Mouse (Mus musculus): ENCODE measurements around the gene Ska3. TPM values are rescaled to one million over a fixed set of nuclear protein-coding genes. Genes with fewer than 3 reads are reported as not detected.

Ska3 gene
- polyA plus RNA-seq, 1 experiment from 2014 or later: 12.9 TPM

GRCm38 (mm10) chr14:57835157-57835556 lies 9.2 kb upstream of the Ska3 start:
- no peak overlapping the region for H3K4me3 ChIP-seq (replicated peaks; ENCODE audit: low read depth, low read length)
- H3K36me3 ChIP-seq (ENCODE audit: insufficient read depth, low read length): peaks cover 20% of the 10 kb centered on the region
- 84% methylated on average over 10 of the region's 10 CpGs for WGBS
- DNase-seq (ENCODE audit: low spot score) (no peak), ATAC-seq (replicated peaks; ENCODE audit: low FRiP score, low read depth) (no peak)
- H3K27me3 ChIP-seq (ENCODE audit: insufficient read depth, low read length): no peaks in the 10 kb centered on the region
- H3K27ac ChIP-seq: no peak overlapping the region
- H3K4me2 ChIP-seq (ENCODE audit: low read length): no peak overlapping the region
- TF ChIP-seq CTCF (IDR thresholded peaks at IDR 0.05; ENCODE audit: low read depth): no peak
- H3K4me1 ChIP-seq (replicated peaks; ENCODE audit: insufficient read depth, low read length): no peaks in the 10 kb centered on the region
- no peak overlapping the region for H3K9ac ChIP-seq (ENCODE audit: low read depth, low read length)
- H3K9me3 ChIP-seq (replicated peaks; ENCODE audit: low read length): no peaks in the 10 kb centered on the region

GRCm38 (mm10) chr14:57833526-57833925 lies 7.5 kb upstream of the Ska3 start:
- no peak overlapping the region for H3K27ac ChIP-seq
- DNase-seq (ENCODE audit: low spot score) (no peak), ATAC-seq (replicated peaks; ENCODE audit: low FRiP score, low read depth) (no peak)
- no peak overlapping the region for H3K9ac ChIP-seq (ENCODE audit: low read depth, low read length)
- H3K4me1 ChIP-seq (replicated peaks; ENCODE audit: insufficient read depth, low read length): no peaks in the 10 kb centered on the region
- TF ChIP-seq CTCF (IDR thresholded peaks at IDR 0.05; ENCODE audit: low read depth): no peak
- H3K27me3 ChIP-seq (ENCODE audit: insufficient read depth, low read length): no peaks in the 10 kb centered on the region
- H3K36me3 ChIP-seq (ENCODE audit: insufficient read depth, low read length): peaks cover 17% of the 10 kb centered on the region
- H3K4me2 ChIP-seq (ENCODE audit: low read length): no peak overlapping the region
- no peaks in the 10 kb centered on the region for H3K9me3 ChIP-seq (replicated peaks; ENCODE audit: low read length)
- WGBS: 97% methylated on average over 2 of the region's 2 CpGs
- H3K4me3 ChIP-seq (replicated peaks; ENCODE audit: low read depth, low read length): no peak overlapping the region

GRCm38 (mm10) chr14:57827284-57827683 lies 1.3 kb upstream of the Ska3 start:
- TF ChIP-seq CTCF (IDR thresholded peaks at IDR 0.05; ENCODE audit: low read depth): peak; percentile 53; the same call in 1 of the 2 replicates
- Histone ChIP-seq H3K4me3 (replicated peaks; ENCODE audit: low read depth, low read length) (peak overlapping the region; percentile 73), H3K4me2 (ENCODE audit: low read length) (peak overlapping the region; percentile 63), H3K4me1 (replicated peaks; ENCODE audit: insufficient read depth, low read length) (0 out of 2 replicates have a peak, but pooled peaks cover 7% of the 10 kb centered on the region), H3K27ac (0 out of 2 replicates have a peak overlapping the region, but pooled peaks have one; percentile 97), H3K9me3 (replicated peaks; ENCODE audit: low read length) (no peaks in the 10 kb centered on the region), H3K27me3 (ENCODE audit: insufficient read depth, low read length) (no peaks in the 10 kb centered on the region), H3K9ac (ENCODE audit: low read depth, low read length) (0 out of 2 replicates have a peak overlapping the region, but pooled peaks have one; percentile 87), H3K36me3 (ENCODE audit: insufficient read depth, low read length) (no peaks in the 10 kb centered on the region)
- DNase-seq (ENCODE audit: low spot score): peak; percentile 18
- ATAC-seq (replicated peaks; ENCODE audit: low FRiP score, low read depth): no peak
- 57% methylated on average over 1 of the region's 1 CpGs for WGBS

GRCm38 (mm10) chr14:57820839-57821238 lies 5.1 kb downstream of the Ska3 start:
- H3K4me3 ChIP-seq (replicated peaks; ENCODE audit: low read depth, low read length): no peak overlapping the region
- H3K9me3 ChIP-seq (replicated peaks; ENCODE audit: low read length): no peaks in the 10 kb centered on the region
- no peak for TF ChIP-seq CTCF (IDR thresholded peaks at IDR 0.05; ENCODE audit: low read depth)
- H3K36me3 ChIP-seq (ENCODE audit: insufficient read depth, low read length): peaks cover 19% of the 10 kb centered on the region
- ATAC-seq (replicated peaks; ENCODE audit: low FRiP score, low read depth) (no peak), DNase-seq (ENCODE audit: low spot score) (no peak)
- 81% methylated on average over 4 of the region's 4 CpGs for WGBS
- no peak overlapping the region for H3K9ac ChIP-seq (ENCODE audit: low read depth, low read length)
- H3K27ac ChIP-seq: no peak overlapping the region
- H3K27me3 ChIP-seq (ENCODE audit: insufficient read depth, low read length): no peaks in the 10 kb centered on the region
- no peak overlapping the region for H3K4me2 ChIP-seq (ENCODE audit: low read length)
- H3K4me1 ChIP-seq (replicated peaks; ENCODE audit: insufficient read depth, low read length): no peaks in the 10 kb centered on the region

GRCm38 (mm10) chr14:57811844-57812243 lies 14.1 kb downstream of the Ska3 start:
- peaks cover 13% of the 10 kb centered on the region; the same call in 1 of the 2 replicates for H3K36me3 ChIP-seq (ENCODE audit: insufficient read depth, low read length)
- ATAC-seq (replicated peaks; ENCODE audit: low FRiP score, low read depth) (no peak), DNase-seq (ENCODE audit: low spot score) (no peak)
- H3K27ac ChIP-seq: no peak overlapping the region
- no peak overlapping the region for H3K9ac ChIP-seq (ENCODE audit: low read depth, low read length)
- no peaks in the 10 kb centered on the region for H3K27me3 ChIP-seq (ENCODE audit: insufficient read depth, low read length)
- H3K4me1 ChIP-seq (replicated peaks; ENCODE audit: insufficient read depth, low read length): no peaks in the 10 kb centered on the region
- 96% methylated on average over 5 of the region's 5 CpGs for WGBS
- H3K9me3 ChIP-seq (replicated peaks; ENCODE audit: low read length): no peaks in the 10 kb centered on the region
- H3K4me2 ChIP-seq (ENCODE audit: low read length): no peak overlapping the region
- H3K4me3 ChIP-seq (replicated peaks; ENCODE audit: low read depth, low read length): no peak overlapping the region
- no peak for TF ChIP-seq CTCF (IDR thresholded peaks at IDR 0.05; ENCODE audit: low read depth)

- no peak for ATAC-seq (replicated peaks; ENCODE audit: low FRiP score, low read depth)
Measured at GRCm38 (mm10) chr14:57810886-57811285, 15.1 kb downstream of the Ska3 start.

GRCm38 (mm10) chr14:57808558-57808957 lies 17.4 kb downstream of the Ska3 start:
- Histone ChIP-seq H3K4me3 (replicated peaks; ENCODE audit: low read depth, low read length) (no peak overlapping the region), H3K27me3 (ENCODE audit: insufficient read depth, low read length) (no peaks in the 10 kb centered on the region), H3K4me1 (replicated peaks; ENCODE audit: insufficient read depth, low read length) (no peaks in the 10 kb centered on the region), H3K9ac (ENCODE audit: low read depth, low read length) (no peak overlapping the region), H3K9me3 (replicated peaks; ENCODE audit: low read length) (no peaks in the 10 kb centered on the region), H3K4me2 (ENCODE audit: low read length) (no peak overlapping the region), H3K36me3 (ENCODE audit: insufficient read depth, low read length) (peaks cover 23% of the 10 kb centered on the region), H3K27ac (no peak overlapping the region)
- 70% methylated on average over 5 of the region's 5 CpGs for WGBS
- TF ChIP-seq CTCF (IDR thresholded peaks at IDR 0.05; ENCODE audit: low read depth): peak; percentile 71
- ATAC-seq (replicated peaks; ENCODE audit: low FRiP score, low read depth) (no peak), DNase-seq (ENCODE audit: low spot score) (peak; percentile 49)

More at GRCm38 (mm10) chr14:57810886-57811285, 15.1 kb downstream of the Ska3 start:
- 88% methylated on average over 2 of the region's 2 CpGs for WGBS
- no peak for TF ChIP-seq CTCF (IDR thresholded peaks at IDR 0.05; ENCODE audit: low read depth)
- Histone ChIP-seq H3K4me2 (ENCODE audit: low read length) (no peak overlapping the region), H3K27me3 (ENCODE audit: insufficient read depth, low read length) (no peaks in the 10 kb centered on the region), H3K9ac (ENCODE audit: low read depth, low read length) (no peak overlapping the region), H3K4me1 (replicated peaks; ENCODE audit: insufficient read depth, low read length) (no peaks in the 10 kb centered on the region), H3K36me3 (ENCODE audit: insufficient read depth, low read length) (peaks cover 10% of the 10 kb centered on the region), H3K9me3 (replicated peaks; ENCODE audit: low read length) (no peaks in the 10 kb centered on the region), H3K4me3 (replicated peaks; ENCODE audit: low read depth, low read length) (no peak overlapping the region), H3K27ac (no peak overlapping the region)
- DNase-seq (ENCODE audit: low spot score): no peak
